Mouse (Mus musculus) limb, embryonic 11.5 days (tissue): ENCODE measurements around the gene A930033H14Rik. TPM values are rescaled to one million over a fixed set of nuclear protein-coding genes. Genes with fewer than 3 reads are reported as not detected.

Experiments used
- ATAC-seq: fragments of 200-750 bp; cut with Nextera tagmentation; 2 replicates; pipeline ENCODE4 v1.8.0; 2017; ENCODE audit warnings: low read depth; ENCODE audit not compliant: insufficient number of reproducible peaks, low FRiP score, low TSS enrichment
- DNase-seq: peaks from one replicate; pipeline ENCODE4 v3.0.0-alpha.2; 2015; ENCODE audit warnings: low spot score
- H3K27ac ChIP-seq: fragments of 300-500 bp; sonication (generic); replicated peaks from 2 replicates; pipeline ENCODE4 v1.5.1; 2014; ENCODE audit warnings: low read depth, mild to moderate bottlenecking, low read length
- H3K27me3 ChIP-seq: fragments of 300-500 bp; sonication (generic); 2 replicates; pipeline ENCODE4 v1.6.1; 2014; ENCODE audit warnings: mild to moderate bottlenecking, low read length, mixed read lengths; ENCODE audit not compliant: control insufficient read depth, insufficient read depth
- H3K36me3 ChIP-seq: fragments of 300-500 bp; sonication (generic); 2 replicates; pipeline ENCODE4 v1.6.1; 2014; ENCODE audit warnings: mild to moderate bottlenecking, low read length, moderate library complexity, mixed read lengths; ENCODE audit not compliant: control insufficient read depth, insufficient read depth
- H3K4me1 ChIP-seq: fragments of 300-500 bp; sonication (generic); 2 replicates; pipeline ENCODE4 v1.6.1; 2014; ENCODE audit warnings: low read length, mixed read lengths; ENCODE audit not compliant: control insufficient read depth, insufficient read depth
- H3K4me2 ChIP-seq: fragments of 300-500 bp; sonication (generic); 2 replicates; pipeline ENCODE4 v1.6.1; 2014; ENCODE audit warnings: low read depth, mild to moderate bottlenecking, moderate library complexity; ENCODE audit not compliant: severe bottlenecking
- H3K4me3 ChIP-seq: fragments of 300-500 bp; sonication (generic); 2 replicates; pipeline ENCODE4 v1.5.1; 2014; ENCODE audit warnings: low read depth, low read length
- H3K9ac ChIP-seq: fragments of 300-500 bp; sonication (generic); 2 replicates; pipeline ENCODE4 v1.6.1; 2014; ENCODE audit warnings: mild to moderate bottlenecking, low read length
- H3K9me3 ChIP-seq: fragments of 300-500 bp; sonication (generic); 2 replicates; pipeline ENCODE4 v1.6.1; 2016; ENCODE audit warnings: low read length; ENCODE audit not compliant: control insufficient read depth
- WGBS: fragments of 180-500 bp; shearing (Covaris S2); extraction: QIAGEN DNeasy Blood & Tissue Kit; methylation state at CpG from one replicate; pipeline ENCODE4 v1.1.7; 2014; 5-methylcytosine and 5-hydroxymethylcytosine counted together
- polyA plus RNA-seq: library from polyadenylated mRNA; unstranded; fragments of >200 nt; fragmentation: Nextera tagmentation; extraction: Ambion mirVana; gene quantifications from 2 replicates; pipeline ENCODE4 v1.2.1, GENCODE M21; 2014

A930033H14Rik gene
- polyA plus RNA-seq, 1 experiment from 2014 or later = 2.3 TPM

DNA sequence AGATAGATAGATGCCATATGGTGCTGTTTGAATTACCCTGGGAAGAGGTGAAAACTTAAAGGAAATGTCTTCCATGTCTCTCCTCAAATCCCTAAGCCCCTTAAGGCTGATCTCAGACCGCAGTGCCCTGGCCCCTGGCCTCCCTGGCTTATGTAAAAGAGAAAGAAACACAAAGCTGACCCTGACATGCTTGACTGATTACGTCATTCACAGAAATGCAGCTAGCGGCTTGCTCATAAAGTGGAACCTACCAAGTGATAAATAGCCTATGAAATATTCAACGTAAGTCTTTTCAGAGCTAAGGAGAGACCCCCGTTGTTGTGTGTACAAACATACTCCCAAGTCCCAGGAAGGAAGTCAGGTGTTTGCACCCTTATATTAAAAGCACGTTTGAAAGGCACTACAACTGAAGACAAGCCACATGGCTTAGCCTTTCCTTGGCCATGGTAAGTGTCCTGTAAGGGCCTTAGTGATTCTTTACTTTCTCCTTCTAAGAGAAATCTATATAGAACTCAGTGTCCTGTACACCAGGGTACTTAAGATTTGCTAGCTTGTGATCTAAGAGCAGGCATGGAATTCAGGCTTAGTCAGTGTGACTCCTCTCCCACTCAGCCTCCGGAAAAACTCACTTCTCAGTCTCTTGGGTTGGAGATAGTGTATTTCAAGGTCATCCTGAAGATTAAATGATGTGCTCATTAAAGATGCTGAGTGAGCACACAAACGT, 8.1 kb downstream of the A930033H14Rik start:
- Histone ChIP-seq H3K4me3 (no peak overlapping the region), H3K4me1 (no peaks in the 10 kb centered on the region), H3K36me3 (no peaks in the 10 kb centered on the region), H3K27ac (no peak overlapping the region), H3K4me2 (no peak overlapping the region), H3K9ac (no peak overlapping the region), H3K9me3 (no peaks in the 10 kb centered on the region), H3K27me3 (no peaks in the 10 kb centered on the region)
- DNase-seq (no peak), ATAC-seq (no peak)
- 75% methylated on average over 8 of the region's 8 CpGs for WGBS

DNA sequence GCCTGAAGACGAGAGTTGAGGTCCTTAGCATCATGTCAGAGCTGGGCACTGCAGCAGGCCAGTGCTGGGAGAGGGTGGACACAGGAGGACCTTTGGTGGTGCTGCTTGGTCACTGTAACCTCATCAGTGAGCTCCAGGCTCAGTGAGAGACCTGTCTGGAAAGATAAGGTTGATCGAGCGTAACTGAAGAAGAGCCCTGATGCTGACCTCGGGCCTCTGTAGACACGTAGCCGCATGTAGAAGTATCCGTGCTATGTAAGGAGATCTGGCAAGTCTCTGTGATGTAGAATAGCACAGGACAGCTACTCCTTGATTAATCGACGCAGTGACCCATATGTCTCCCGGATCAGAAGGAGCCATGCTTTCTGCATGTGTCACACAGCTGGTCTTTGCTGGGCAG, 19.2 kb downstream of the A930033H14Rik start:
- no peak overlapping the region for H3K4me3 ChIP-seq
- H3K9me3 ChIP-seq = no peaks in the 10 kb centered on the region
- DNase-seq (no peak), ATAC-seq (no peak)
- H3K4me1 ChIP-seq = no peaks in the 10 kb centered on the region
- H3K36me3 ChIP-seq = no peaks in the 10 kb centered on the region
- 82% methylated on average over 10 of the region's 10 CpGs for WGBS
- H3K9ac ChIP-seq = no peak overlapping the region
- H3K27me3 ChIP-seq = no peaks in the 10 kb centered on the region
- H3K4me2 ChIP-seq = no peak overlapping the region
- H3K27ac ChIP-seq = no peak overlapping the region

DNA sequence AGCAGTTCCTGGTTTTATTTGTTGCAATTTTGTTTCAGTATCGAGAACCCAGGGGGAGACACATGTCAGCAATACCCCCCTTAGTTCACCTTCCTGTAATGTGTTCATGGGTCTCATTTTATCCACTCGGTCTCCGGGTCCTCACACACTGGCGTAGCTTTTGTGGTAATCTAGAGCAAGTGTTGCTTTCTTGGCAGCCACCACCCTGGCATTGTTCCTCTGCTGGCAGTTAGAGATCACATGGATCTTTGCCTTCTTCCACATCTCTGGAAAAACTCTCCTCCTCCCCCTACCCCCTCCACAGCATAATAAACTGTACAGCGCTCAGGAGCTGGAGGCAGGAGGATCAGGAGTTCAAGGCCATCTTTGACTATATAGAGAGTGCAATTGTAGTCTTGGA, 20.6 kb downstream of the A930033H14Rik start:
- H3K4me3 ChIP-seq = no peak overlapping the region
- no peaks in the 10 kb centered on the region for H3K4me1 ChIP-seq
- 93% methylated on average over 5 of the region's 5 CpGs for WGBS
- H3K36me3 ChIP-seq = no peaks in the 10 kb centered on the region
- ATAC-seq = no peak
- H3K27me3 ChIP-seq = no peaks in the 10 kb centered on the region
- no peak overlapping the region for H3K4me2 ChIP-seq
- H3K27ac ChIP-seq = no peak overlapping the region
- H3K9ac ChIP-seq = no peak overlapping the region
- no peak for DNase-seq
- H3K9me3 ChIP-seq = no peaks in the 10 kb centered on the region

DNA sequence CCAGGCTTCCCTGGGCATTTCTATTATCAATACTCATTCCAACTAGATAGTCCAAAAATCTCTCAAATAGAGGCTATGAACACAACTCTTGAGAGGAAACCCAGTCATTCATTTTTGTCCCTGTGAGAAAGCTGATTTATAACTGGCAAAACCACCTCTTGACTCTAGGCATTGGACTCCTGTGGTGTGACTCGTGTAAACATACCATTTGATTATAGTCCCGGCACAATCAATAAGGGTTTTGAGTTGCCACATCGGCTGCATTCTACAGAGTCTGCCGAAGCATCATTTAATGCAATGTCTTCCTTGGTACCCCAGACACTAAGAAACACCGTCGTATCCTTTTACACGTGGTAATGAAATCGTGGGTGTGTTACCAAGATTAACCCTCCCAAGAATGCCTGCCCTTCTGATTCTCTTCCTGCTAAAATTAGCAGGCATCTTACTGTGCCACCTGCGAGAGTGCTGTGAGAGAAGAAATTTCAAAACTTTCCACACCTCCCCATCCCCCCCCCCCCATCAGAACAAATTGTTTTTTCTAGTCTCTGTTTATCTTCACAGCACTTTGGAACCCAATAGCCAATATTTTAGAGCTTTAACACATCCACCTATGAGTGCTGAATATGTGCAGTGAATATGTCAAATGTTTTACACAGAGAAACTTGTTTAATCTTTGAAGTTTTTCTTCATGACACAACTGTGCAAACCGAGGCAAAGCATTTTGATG, 22.3 kb downstream of the A930033H14Rik start:
- no peak overlapping the region for H3K4me3 ChIP-seq
- H3K27ac ChIP-seq = no peak overlapping the region
- H3K36me3 ChIP-seq = no peaks in the 10 kb centered on the region
- H3K27me3 ChIP-seq = no peaks in the 10 kb centered on the region
- H3K9ac ChIP-seq = no peak overlapping the region
- H3K9me3 ChIP-seq = no peaks in the 10 kb centered on the region
- no peak for ATAC-seq
- no peak overlapping the region for H3K4me2 ChIP-seq
- no peak for DNase-seq
- 84% methylated on average over 10 of the region's 10 CpGs for WGBS
- no peaks in the 10 kb centered on the region for H3K4me1 ChIP-seq

GRCm38 (mm10) chr10:69187773-69188443, 25.0 kb downstream of the A930033H14Rik start:
- 86% methylated on average over 9 of the region's 9 CpGs for WGBS
- Histone ChIP-seq H3K27ac (no peak overlapping the region), H3K4me3 (no peak overlapping the region), H3K36me3 (no peaks in the 10 kb centered on the region), H3K9me3 (no peaks in the 10 kb centered on the region), H3K27me3 (no peaks in the 10 kb centered on the region), H3K9ac (no peak overlapping the region), H3K4me1 (no peaks in the 10 kb centered on the region), H3K4me2 (no peak overlapping the region)
- DNase-seq = no peak
- no peak for ATAC-seq

- no peaks in the 10 kb centered on the region for H3K9me3 ChIP-seq
- ATAC-seq = peak; percentile 65; the same call in 1 of the 2 replicates
- peak; percentile 80 for DNase-seq
- no peaks in the 10 kb centered on the region for H3K27me3 ChIP-seq
- peak overlapping the region; percentile 34; the same call in 1 of the 2 replicates for H3K4me2 ChIP-seq
- no peaks in the 10 kb centered on the region for H3K4me1 ChIP-seq
- WGBS = 29% methylated on average over 21 of the region's 21 CpGs
- no peaks in the 10 kb centered on the region for H3K36me3 ChIP-seq
- H3K27ac ChIP-seq = no peak overlapping the region
- H3K9ac ChIP-seq = no peak overlapping the region
- peak overlapping the region; percentile 24; the same call in 1 of the 2 replicates for H3K4me3 ChIP-seq
Measured at GRCm38 (mm10) chr10:69185894-69186893, 26.7 kb downstream of the A930033H14Rik start.

GRCm38 (mm10) chr10:69185431-69185830, 27.5 kb downstream of the A930033H14Rik start:
- ATAC-seq (no peak), DNase-seq (no peak)
- Histone ChIP-seq H3K27ac (no peak overlapping the region), H3K4me1 (no peaks in the 10 kb centered on the region), H3K9me3 (no peaks in the 10 kb centered on the region), H3K9ac (no peak overlapping the region), H3K27me3 (no peaks in the 10 kb centered on the region), H3K4me3 (no peak overlapping the region), H3K4me2 (0 out of 2 replicates have a peak overlapping the region, but pooled peaks have one; percentile 2), H3K36me3 (no peaks in the 10 kb centered on the region)
- whole genome bisulfite sequencing = 78% methylated on average over 4 of the region's 4 CpGs
